Mouse (Mus musculus): Measurements from ENCODE around the gene Rapgef1.

GRCm38 (mm10) chr2:29729500-29729899, 110.0 kb downstream of the Rapgef1 start:
- TF ChIP-seq FLI1 (IDR thresholded peaks at IDR 0.05; ENCODE audit: low read length) = no peak
- no peak for TF ChIP-seq GATA1 (IDR thresholded peaks at IDR 0.05; ENCODE audit: borderline replicate concordance, low read length)
